Mouse (Mus musculus) embryonic facial prominence, embryonic 13.5 days (tissue): ENCODE data around the gene Gm8994. TPM values are rescaled to one million over a fixed set of nuclear protein-coding genes. Genes with fewer than 3 reads are reported as not detected.
"Not testable (repeated sequence)": the region's sequence is repeated elsewhere in the genome, so short reads cannot be mapped to it uniquely, and the experiment has no call there.

Experiments used
- ATAC-seq: fragments of 200-750 bp; cut with Nextera tagmentation; 2 replicates; pipeline ENCODE4 v1.8.0; 2017; ENCODE audit warnings: low read depth; ENCODE audit not compliant: insufficient number of reproducible peaks, insufficient read depth, low FRiP score, low TSS enrichment
- H3K27ac ChIP-seq: fragments of 300-500 bp; sonication (generic); 2 replicates; pipeline ENCODE4 v1.5.1; 2015; ENCODE audit warnings: moderate library complexity, mild to moderate bottlenecking, inconsistent platforms
- H3K27me3 ChIP-seq: fragments of 300-500 bp; sonication (generic); 2 replicates; pipeline ENCODE4 v1.6.1; 2015; ENCODE audit warnings: mild to moderate bottlenecking, inconsistent platforms
- H3K36me3 ChIP-seq: fragments of 300-500 bp; sonication (generic); 2 replicates; pipeline ENCODE4 v1.6.1; 2015; ENCODE audit warnings: mild to moderate bottlenecking, inconsistent platforms
- H3K4me1 ChIP-seq: fragments of 300-500 bp; sonication (generic); 2 replicates; pipeline ENCODE4 v1.6.1; 2015; ENCODE audit warnings: inconsistent platforms
- H3K4me2 ChIP-seq: fragments of 300-500 bp; sonication (generic); 2 replicates; pipeline ENCODE4 v1.6.1; 2015; ENCODE audit warnings: moderate library complexity, mild to moderate bottlenecking, inconsistent platforms
- H3K4me3 ChIP-seq: fragments of 300-500 bp; sonication (generic); 2 replicates; pipeline ENCODE4 v1.5.1; 2015; ENCODE audit warnings: mild to moderate bottlenecking, inconsistent platforms
- H3K9ac ChIP-seq: fragments of 300-500 bp; sonication (generic); 2 replicates; pipeline ENCODE4 v1.6.1; 2015; ENCODE audit warnings: mild to moderate bottlenecking, inconsistent platforms
- H3K9me3 ChIP-seq: fragments of 300-500 bp; sonication (generic); 2 replicates; pipeline ENCODE4 v1.6.1; 2016; ENCODE audit warnings: inconsistent platforms
- WGBS: fragments of 180-500 bp; shearing (Covaris S2); methylation state at CpG from one replicate; pipeline ENCODE4 v1.1.7; 2015; ENCODE audit warnings: mixed read lengths; 5-methylcytosine and 5-hydroxymethylcytosine counted together
- polyA plus RNA-seq: library from polyadenylated mRNA; unstranded; fragments of >200 nt; fragmentation: Nextera tagmentation; extraction: Ambion mirVana; gene quantifications from 2 replicates; pipeline ENCODE4 v1.2.1, GENCODE M21; 2015

Gm8994 gene
- not detected in 2 replicates for polyA plus RNA-seq

GRCm38 (mm10) chr6:136327239-136327638, at the start of gene Gm8994:
Gm8994 (plus strand) TSS chr6:136327539.
- not testable (repeated sequence) for H3K36me3 ChIP-seq, H3K27ac ChIP-seq, ATAC-seq, H3K9ac ChIP-seq, H3K27me3 ChIP-seq, H3K4me1 ChIP-seq, H3K4me3 ChIP-seq, H3K9me3 ChIP-seq, H3K4me2 ChIP-seq
- 88% methylated on average over 4 of the region's 4 CpGs for WGBS

DNA sequence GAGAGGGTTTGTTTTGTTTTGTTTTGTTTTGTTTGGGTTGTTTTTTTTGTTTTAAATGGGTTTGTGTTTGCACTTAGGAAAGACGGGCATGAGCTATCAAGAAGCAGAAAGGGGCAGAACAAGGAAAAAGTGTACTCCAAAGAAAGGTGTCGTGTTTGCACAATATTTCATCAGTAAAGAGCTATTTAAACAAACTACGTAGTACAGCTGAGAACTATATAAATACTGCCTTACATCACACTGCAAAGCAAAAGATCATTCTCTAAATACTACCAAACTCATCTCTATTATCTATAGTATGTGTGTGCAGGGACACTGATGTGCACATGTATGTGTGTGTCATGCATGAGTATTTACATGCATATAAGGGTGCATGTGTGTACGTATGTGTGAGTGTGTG, 49.7 kb upstream of the Gm8994 start:
- Histone ChIP-seq H3K27me3 (no peaks in the 10 kb centered on the region), H3K36me3 (no peaks in the 10 kb centered on the region), H3K9ac (no peak overlapping the region), H3K4me2 (no peak overlapping the region), H3K4me3 (no peak overlapping the region), H3K4me1 (no peaks in the 10 kb centered on the region), H3K27ac (no peak overlapping the region), H3K9me3 (no peaks in the 10 kb centered on the region)
- ATAC-seq, result no peak
- WGBS, result 76% methylated on average over 4 of the region's 4 CpGs

DNA sequence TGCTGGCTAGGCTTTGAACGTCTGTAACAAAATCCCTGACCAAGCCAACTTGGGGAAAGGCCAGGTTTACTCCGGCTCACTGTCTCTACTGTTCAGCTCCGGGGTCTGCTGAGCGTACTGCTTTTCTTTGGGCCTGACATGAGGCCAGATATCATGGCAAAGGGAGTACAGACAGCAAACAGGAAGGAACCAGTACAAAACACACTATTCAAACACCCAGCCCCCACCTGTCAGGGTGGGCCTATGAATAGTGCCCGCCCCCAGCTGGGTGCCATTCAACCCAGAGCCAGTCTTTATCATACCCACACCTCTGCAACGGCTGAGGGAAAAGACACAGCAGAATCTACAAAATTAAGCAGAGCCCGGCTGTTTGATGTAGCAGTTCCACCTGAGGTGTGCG, 42.8 kb upstream of the Gm8994 start:
- H3K9me3 ChIP-seq, result no peaks in the 10 kb centered on the region
- no peak overlapping the region for H3K9ac ChIP-seq
- no peaks in the 10 kb centered on the region for H3K27me3 ChIP-seq
- no peak overlapping the region for H3K4me3 ChIP-seq
- no peaks in the 10 kb centered on the region for H3K4me1 ChIP-seq
- H3K36me3 ChIP-seq, result no peaks in the 10 kb centered on the region
- no peak for ATAC-seq
- no peak overlapping the region for H3K27ac ChIP-seq
- H3K4me2 ChIP-seq, result no peak overlapping the region
- 86% methylated on average over 8 of the region's 8 CpGs for WGBS

DNA sequence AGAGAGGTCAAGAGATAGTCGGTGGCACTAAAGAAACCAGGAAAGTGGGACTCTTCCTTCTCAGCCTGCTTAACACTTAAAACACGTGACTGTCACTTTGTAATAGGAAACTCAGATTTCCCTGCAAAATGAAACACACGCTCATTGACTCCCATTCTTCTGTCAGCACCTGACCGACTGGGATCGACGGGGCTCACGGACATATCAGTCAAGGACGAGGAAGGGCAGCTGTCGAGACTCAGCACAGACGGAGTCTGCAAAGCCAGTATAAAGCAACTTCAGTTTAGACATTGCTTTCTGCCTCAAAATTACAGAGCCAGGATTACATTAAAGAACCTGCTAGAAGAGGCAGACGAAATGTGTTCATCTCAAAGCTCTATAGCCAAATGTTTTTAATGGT, 41.2 kb upstream of the Gm8994 start:
- no peak overlapping the region for H3K9ac ChIP-seq
- H3K9me3 ChIP-seq, result no peaks in the 10 kb centered on the region
- H3K4me3 ChIP-seq, result no peak overlapping the region
- ATAC-seq, result no peak
- 71% methylated on average over 11 of the region's 11 CpGs for WGBS
- no peak overlapping the region for H3K4me2 ChIP-seq
- no peaks in the 10 kb centered on the region for H3K4me1 ChIP-seq
- no peak overlapping the region for H3K27ac ChIP-seq
- H3K27me3 ChIP-seq, result no peaks in the 10 kb centered on the region
- no peaks in the 10 kb centered on the region for H3K36me3 ChIP-seq

GRCm38 (mm10) chr6:136286589-136286988, 40.8 kb upstream of the Gm8994 start:
- no peaks in the 10 kb centered on the region for H3K4me1 ChIP-seq
- H3K4me3 ChIP-seq, result no peak overlapping the region
- no peaks in the 10 kb centered on the region for H3K9me3 ChIP-seq
- no peak overlapping the region for H3K4me2 ChIP-seq
- 69% methylated on average over 4 of the region's 4 CpGs for WGBS
- H3K9ac ChIP-seq, result no peak overlapping the region
- H3K36me3 ChIP-seq, result no peaks in the 10 kb centered on the region
- no peaks in the 10 kb centered on the region for H3K27me3 ChIP-seq
- ATAC-seq, result no peak
- no peak overlapping the region for H3K27ac ChIP-seq

- H3K9me3 ChIP-seq, result no peaks in the 10 kb centered on the region
- no peaks in the 10 kb centered on the region for H3K4me1 ChIP-seq
- H3K27me3 ChIP-seq, result no peaks in the 10 kb centered on the region
- H3K27ac ChIP-seq, result no peak overlapping the region
- H3K9ac ChIP-seq, result no peak overlapping the region
- H3K4me3 ChIP-seq, result no peak overlapping the region
- no peak overlapping the region for H3K4me2 ChIP-seq
- WGBS, result 91% methylated on average over 3 of the region's 3 CpGs
- no peak for ATAC-seq
- no peaks in the 10 kb centered on the region for H3K36me3 ChIP-seq
Measured at GRCm38 (mm10) chr6:136291424-136291823, 35.9 kb upstream of the Gm8994 start.

DNA sequence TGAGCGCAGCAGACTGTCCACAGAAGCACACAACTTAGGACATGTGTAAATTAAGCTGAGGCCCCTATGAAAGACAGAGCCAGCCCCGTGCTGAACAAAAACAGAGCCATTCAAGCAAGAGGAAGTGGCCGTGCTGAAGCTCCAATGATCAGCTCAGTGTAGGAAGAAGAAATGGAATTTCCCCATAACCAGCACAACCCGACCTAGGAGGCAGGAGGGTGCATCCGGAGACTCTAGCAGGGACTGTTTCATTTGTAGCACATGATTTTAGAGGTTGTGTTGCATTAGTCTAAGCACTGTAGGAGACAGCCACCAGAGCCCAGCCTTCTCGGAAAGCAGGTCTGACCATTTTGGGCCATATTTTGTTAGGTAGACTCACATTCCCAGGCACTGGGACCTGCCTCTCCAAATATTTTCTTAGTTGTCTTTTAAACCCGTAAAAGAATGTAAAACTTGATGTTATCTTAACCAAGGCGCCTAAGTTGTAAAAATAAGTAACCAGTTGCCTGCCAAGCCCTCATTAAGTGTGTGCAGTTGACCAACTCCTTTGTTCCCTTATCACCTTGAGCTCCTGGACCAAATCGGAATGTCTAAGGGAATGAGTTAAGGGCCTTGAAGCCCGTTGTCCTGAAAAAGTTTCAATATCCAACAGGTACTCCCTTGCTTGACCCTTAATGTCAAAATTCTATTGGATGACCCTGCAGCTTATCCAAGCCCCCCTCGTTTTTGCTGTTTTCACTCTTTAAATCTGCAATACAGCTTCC, 35.2 kb upstream of the Gm8994 start:
- 74% methylated on average over 11 of the region's 11 CpGs for WGBS
- no peak for ATAC-seq
- Histone ChIP-seq H3K4me1 (no peaks in the 10 kb centered on the region), H3K4me3 (no peak overlapping the region), H3K4me2 (no peak overlapping the region), H3K36me3 (no peaks in the 10 kb centered on the region), H3K9me3 (no peaks in the 10 kb centered on the region), H3K27ac (no peak overlapping the region), H3K9ac (no peak overlapping the region), H3K27me3 (no peaks in the 10 kb centered on the region)

DNA sequence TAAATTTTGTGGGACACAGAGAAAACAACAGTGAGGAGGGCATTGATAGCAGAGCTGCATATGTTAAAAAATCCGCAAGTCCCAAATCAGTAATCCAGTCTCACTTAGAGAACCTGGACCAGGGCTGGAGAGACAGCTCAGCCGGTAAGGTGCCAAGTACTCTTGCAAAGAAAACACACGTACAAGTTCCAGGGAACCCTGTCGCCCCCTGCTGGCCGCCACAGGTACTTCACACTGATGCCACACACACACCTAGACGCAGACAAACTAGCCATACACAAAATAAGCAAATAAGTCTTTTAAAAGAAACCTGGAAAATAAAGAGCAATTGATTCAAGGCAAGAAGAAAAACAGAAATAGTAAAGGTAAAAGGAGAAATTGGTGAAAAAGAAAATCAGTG, 33.6 kb upstream of the Gm8994 start:
- Histone ChIP-seq H3K9me3 (no peaks in the 10 kb centered on the region), H3K36me3 (no peaks in the 10 kb centered on the region), H3K27me3 (no peaks in the 10 kb centered on the region), H3K4me1 (no peaks in the 10 kb centered on the region), H3K4me3 (no peak overlapping the region), H3K9ac (no peak overlapping the region), H3K4me2 (no peak overlapping the region), H3K27ac (no peak overlapping the region)
- no peak for ATAC-seq
- 87% methylated on average over 6 of the region's 6 CpGs for whole genome bisulfite sequencing

GRCm38 (mm10) chr6:136295821-136296220, 31.5 kb upstream of the Gm8994 start:
- H3K4me1 ChIP-seq, result no peaks in the 10 kb centered on the region
- no peak for ATAC-seq
- H3K27me3 ChIP-seq, result no peaks in the 10 kb centered on the region
- no peak overlapping the region for H3K4me2 ChIP-seq
- H3K9ac ChIP-seq, result no peak overlapping the region
- H3K36me3 ChIP-seq, result no peaks in the 10 kb centered on the region
- 73% methylated on average over 4 of the region's 4 CpGs for WGBS
- H3K9me3 ChIP-seq, result no peaks in the 10 kb centered on the region
- no peak overlapping the region for H3K4me3 ChIP-seq
- H3K27ac ChIP-seq, result no peak overlapping the region

- no peak overlapping the region for H3K4me3 ChIP-seq
- no peaks in the 10 kb centered on the region for H3K9me3 ChIP-seq
- no peaks in the 10 kb centered on the region for H3K4me1 ChIP-seq
- no peak for ATAC-seq
- H3K27me3 ChIP-seq, result no peaks in the 10 kb centered on the region
- no peak overlapping the region for H3K4me2 ChIP-seq
- no peak overlapping the region for H3K27ac ChIP-seq
- H3K36me3 ChIP-seq, result no peaks in the 10 kb centered on the region
- 90% methylated on average over 2 of the region's 2 CpGs for WGBS
- no peak overlapping the region for H3K9ac ChIP-seq
Measured at GRCm38 (mm10) chr6:136296251-136296650, 31.1 kb upstream of the Gm8994 start.

DNA sequence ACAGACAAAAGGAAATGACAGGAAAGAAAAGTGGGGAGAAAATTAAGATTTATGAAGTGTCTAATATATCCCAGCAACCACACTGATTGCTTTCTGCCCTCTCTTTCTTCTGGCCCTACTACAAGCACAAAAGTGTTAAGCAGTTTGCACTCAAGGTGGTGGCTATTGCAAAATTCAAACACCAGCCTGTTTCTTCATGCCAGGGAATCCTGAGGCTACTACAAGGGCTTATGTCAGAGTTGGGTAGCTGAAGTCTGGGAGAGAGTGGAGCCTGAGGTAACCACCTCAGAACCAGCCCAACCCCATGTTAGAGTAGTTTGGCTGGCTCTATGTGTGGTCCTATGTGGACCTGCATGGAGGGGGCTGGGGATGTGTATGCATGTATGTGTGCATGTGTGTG, 23.8 kb upstream of the Gm8994 start:
- no peaks in the 10 kb centered on the region for H3K27me3 ChIP-seq
- H3K4me3 ChIP-seq, result no peak overlapping the region
- no peaks in the 10 kb centered on the region for H3K4me1 ChIP-seq
- no peak overlapping the region for H3K27ac ChIP-seq
- H3K9ac ChIP-seq, result no peak overlapping the region
- H3K9me3 ChIP-seq, result no peaks in the 10 kb centered on the region
- no peaks in the 10 kb centered on the region for H3K36me3 ChIP-seq
- no peak overlapping the region for H3K4me2 ChIP-seq
- no peak for ATAC-seq

DNA sequence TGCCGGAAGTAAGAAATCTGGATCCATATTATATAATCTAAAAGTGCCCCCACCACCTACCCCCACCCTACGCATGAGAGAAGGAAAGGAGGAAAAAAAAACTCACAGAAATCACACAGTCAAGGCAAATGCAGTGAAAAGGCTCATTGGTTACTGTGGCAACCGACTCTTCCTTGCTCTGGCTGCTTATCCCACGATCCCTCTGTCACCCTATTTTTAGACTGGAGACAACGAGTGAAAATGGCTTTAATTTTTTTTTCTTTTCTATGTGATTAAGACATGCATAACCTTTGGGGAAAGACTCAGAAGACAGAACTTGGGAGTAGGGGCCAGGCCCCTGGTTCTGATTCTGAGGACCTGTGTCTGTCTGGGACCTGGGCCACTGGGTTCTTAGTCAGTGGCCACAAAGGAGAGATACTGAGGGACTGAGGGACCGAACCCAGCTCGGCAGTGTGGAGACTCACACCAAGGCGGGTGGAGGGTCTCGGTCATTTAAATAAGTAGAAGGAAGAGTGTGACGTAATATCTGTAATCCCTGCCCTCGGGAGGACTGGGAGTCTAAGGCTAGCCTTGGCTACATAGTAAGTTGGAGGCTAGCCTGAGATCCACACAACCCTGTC, 22.9 kb upstream of the Gm8994 start:
- Histone ChIP-seq H3K4me2 (no peak overlapping the region), H3K9ac (no peak overlapping the region), H3K36me3 (no peaks in the 10 kb centered on the region), H3K27ac (no peak overlapping the region), H3K27me3 (no peaks in the 10 kb centered on the region), H3K9me3 (no peaks in the 10 kb centered on the region), H3K4me3 (no peak overlapping the region), H3K4me1 (no peaks in the 10 kb centered on the region)
- ATAC-seq, result no peak
- 82% methylated on average over 11 of the region's 11 CpGs for WGBS
